Mouse (Mus musculus) CH12.LX (cell line): Measurements from ENCODE around the gene Cfap46. TPM values are rescaled to one million over a fixed set of nuclear protein-coding genes. Genes with fewer than 3 reads are reported as not detected.

Source experiments
- DNase-seq: peaks from one replicate; pipeline ENCODE4 v3.0.0-alpha.2; 2013; ENCODE audit errors: extremely low read depth
- H3K27ac ChIP-seq: 2 replicates; pipeline ENCODE4 v1.5.1; 2012; ENCODE audit warnings: low read depth, mild to moderate bottlenecking, control low read depth, moderate library complexity; ENCODE audit not compliant: insufficient read depth
- H3K27me3 ChIP-seq: replicated peaks from 2 replicates; pipeline ENCODE3; 2012; ENCODE audit warnings: inconsistent platforms
- H3K36me3 ChIP-seq, 2 experiments: replicated peaks in 1 of 2; 2 replicates each; pipeline versions ENCODE3 to v1.6.1; 2012; ENCODE audit warnings: inconsistent platforms in 1 of 2, low read length in 1 of 2, mild to moderate bottlenecking in 1 of 2, mixed read lengths in 1 of 2, moderate library complexity in 1 of 2; ENCODE audit not compliant: control insufficient read depth in 1 of 2, insufficient read depth in 1 of 2
- H3K4me1 ChIP-seq, 2 experiments: 2 replicates each; pipeline ENCODE4 v1.6.1; 2012; ENCODE audit warnings: inconsistent platforms in 1 of 2, moderate library complexity in 1 of 2; ENCODE audit not compliant: insufficient read depth in 2 of 2, control insufficient read depth in 1 of 2
- H3K4me2 ChIP-seq: 2 replicates; pipeline ENCODE4 v1.6.1; 2012; ENCODE audit warnings: low read depth, mild to moderate bottlenecking, control low read depth; ENCODE audit not compliant: poor library complexity, insufficient read depth, severe bottlenecking
- H3K4me3 ChIP-seq, 3 experiments: fragments of 150-350 bp in 1 of 3; sonication (generic) in 1 of 3; replicated peaks in 1 of 3; 2 replicates each; pipeline versions ENCODE3 to v1.5.1; 2011 to 2012; ENCODE audit warnings: low read depth in 2 of 3, low read length in 2 of 3, mild to moderate bottlenecking in 2 of 3, moderate library complexity in 2 of 3, control low read depth in 1 of 3, improper control_type of control experiment in 1 of 3, inconsistent platforms in 1 of 3, mixed read lengths in 1 of 3; ENCODE audit not compliant: poor library complexity in 1 of 3
- H3K79me2 ChIP-seq: replicated peaks from 2 replicates; pipeline ENCODE4 v1.6.1; 2012; ENCODE audit warnings: mild to moderate bottlenecking, moderate library complexity; ENCODE audit not compliant: control insufficient read depth, poor library complexity, insufficient read depth, severe bottlenecking; ENCODE audit errors: extremely low read depth
- H3K9ac ChIP-seq: 2 replicates; pipeline ENCODE4 v1.6.1; 2012; ENCODE audit warnings: low read depth, mild to moderate bottlenecking, control low read depth, moderate library complexity; ENCODE audit not compliant: insufficient read depth
- H3K9me3 ChIP-seq: replicated peaks from 2 replicates; pipeline ENCODE3; 2012; ENCODE audit warnings: low read length, inconsistent platforms, mixed read lengths
- BHLHE40 ChIP-seq: IDR thresholded peaks from 2 replicates; pipeline ENCODE4 v1.6.1; 2011; ENCODE audit warnings: mild to moderate bottlenecking, low read depth, low read length, improper control_type of control experiment
- CHD1 ChIP-seq: IDR thresholded peaks from 2 replicates; pipeline ENCODE4 v1.6.1; 2012; ENCODE audit warnings: low read depth, low read length, improper control_type of control experiment, inconsistent platforms
- CTCF ChIP-seq, 2 experiments: IDR thresholded peaks in 1 of 2; conservative IDR thresholded peaks in 1 of 2; 2 replicates each; pipeline ENCODE4 v1.5.1; 2011 to 2012; ENCODE audit warnings: low read depth in 2 of 2, low read length in 2 of 2, improper control_type of control experiment in 1 of 2, inconsistent platforms in 1 of 2, mild to moderate bottlenecking in 1 of 2, moderate library complexity in 1 of 2
- ELF1 ChIP-seq: IDR thresholded peaks from 2 replicates; pipeline ENCODE4 v1.6.1; 2014; ENCODE audit warnings: low read depth, mild to moderate bottlenecking, inconsistent platforms, low read length, improper control_type of control experiment
- EP300 ChIP-seq: IDR thresholded peaks from 2 replicates; pipeline ENCODE4 v1.6.1; 2011; ENCODE audit warnings: low read length, improper control_type of control experiment
- ETS1 ChIP-seq: conservative IDR thresholded peaks from 2 replicates; pipeline ENCODE4 v1.6.1; 2012; ENCODE audit warnings: low read depth, mild to moderate bottlenecking, inconsistent platforms, low read length, improper control_type of control experiment, moderate library complexity
- HCFC1 ChIP-seq: IDR thresholded peaks from 2 replicates; pipeline ENCODE4 v1.6.1; 2012; ENCODE audit warnings: low read depth, mild to moderate bottlenecking, inconsistent platforms, low read length, improper control_type of control experiment
- IRF4 ChIP-seq: IDR thresholded peaks from 2 replicates; pipeline ENCODE4 v1.6.1; 2014; ENCODE audit warnings: low read depth, mild to moderate bottlenecking, inconsistent platforms, low read length, improper control_type of control experiment
- JUN ChIP-seq: IDR thresholded peaks from 2 replicates; pipeline ENCODE4 v1.6.1; 2011; ENCODE audit warnings: low read depth, mild to moderate bottlenecking, low read length, improper control_type of control experiment, moderate library complexity; ENCODE audit not compliant: insufficient read depth
- KAT2A ChIP-seq: IDR thresholded peaks from 2 replicates; pipeline ENCODE4 v1.6.1; 2012; ENCODE audit warnings: low read length, improper control_type of control experiment, inconsistent platforms; ENCODE audit not compliant: insufficient replicate concordance
- MAFK ChIP-seq: IDR thresholded peaks from 2 replicates; pipeline ENCODE4 v1.6.1; 2011; ENCODE audit warnings: low read length, improper control_type of control experiment; ENCODE audit not compliant: insufficient replicate concordance
- MAX ChIP-seq: IDR thresholded peaks from 2 replicates; pipeline ENCODE4 v1.6.1; 2011; ENCODE audit warnings: low read length, improper control_type of control experiment
- MXI1 ChIP-seq: IDR thresholded peaks from 2 replicates; pipeline ENCODE4 v1.6.1; 2011; ENCODE audit warnings: mild to moderate bottlenecking, low read depth, low read length, improper control_type of control experiment
- MYC ChIP-seq: IDR thresholded peaks from 2 replicates; pipeline ENCODE4 v1.6.1; 2011; ENCODE audit warnings: low read depth, mild to moderate bottlenecking, improper control_type of control experiment, low read length
- NRF1 ChIP-seq: IDR thresholded peaks from 2 replicates; pipeline ENCODE4 v1.6.1; 2014; ENCODE audit warnings: low read depth, mild to moderate bottlenecking, inconsistent platforms, low read length, improper control_type of control experiment, moderate library complexity
- POLR2A ChIP-seq: IDR thresholded peaks from 2 replicates; pipeline ENCODE4 v1.6.1; 2011; ENCODE audit warnings: low read depth, mild to moderate bottlenecking, improper control_type of control experiment, low read length
- RCOR1 ChIP-seq: conservative IDR thresholded peaks from 2 replicates; pipeline ENCODE4 v1.6.1; 2012; ENCODE audit warnings: low read depth, mild to moderate bottlenecking, inconsistent platforms, low read length, improper control_type of control experiment
- SIN3A ChIP-seq: IDR thresholded peaks from 2 replicates; pipeline ENCODE4 v1.6.1; 2012; ENCODE audit warnings: low read length, improper control_type of control experiment, inconsistent platforms
- TCF12 ChIP-seq: IDR thresholded peaks from 2 replicates; pipeline ENCODE4 v1.6.1; 2014; ENCODE audit warnings: low read depth, mild to moderate bottlenecking, inconsistent platforms, low read length, improper control_type of control experiment
- USF1 ChIP-seq: IDR thresholded peaks from 2 replicates; pipeline ENCODE4 v1.6.1; 2014; ENCODE audit warnings: low read depth, mild to moderate bottlenecking, inconsistent platforms, low read length, improper control_type of control experiment
- USF2 ChIP-seq: conservative IDR thresholded peaks from 2 replicates; pipeline ENCODE4 v1.6.1; 2011; ENCODE audit warnings: low read depth, low read length, improper control_type of control experiment
- ZC3H11A ChIP-seq: IDR thresholded peaks from 2 replicates; pipeline ENCODE4 v1.6.1; 2012; ENCODE audit warnings: low read depth, mild to moderate bottlenecking, inconsistent platforms, low read length, improper control_type of control experiment
- ZKSCAN1 ChIP-seq: IDR thresholded peaks from 2 replicates; pipeline ENCODE4 v1.6.1; 2012; ENCODE audit warnings: low read depth, inconsistent platforms, low read length, improper control_type of control experiment, borderline replicate concordance
- ZMIZ1 ChIP-seq: IDR thresholded peaks from 2 replicates; pipeline ENCODE4 v1.6.1; 2012; ENCODE audit warnings: low read depth, mild to moderate bottlenecking, inconsistent platforms, low read length, improper control_type of control experiment
- dilution Hi-C: fragments of 300-500 bp; cut with MboI; formaldehyde crosslinking; loops from 2 replicates; pipeline ENCODE4 v1.14.3; 2020; ENCODE audit warnings: low sequenced_read_pairs; ENCODE audit not compliant: extremely low pct_unique_long_range_greater_than_20kb, extremely low pct_ligation_motif_present
- in situ Hi-C: fragments of 300-500 bp; cut with MboI; formaldehyde crosslinking; loops from 3 replicates; pipeline ENCODE4 v1.14.3; 2019; ENCODE audit warnings: low sequenced_read_pairs, low pct_ligation_motif_present, low pct_unique_long_range_greater_than_20kb, mixed read lengths
- polyA plus RNA-seq: library from polyadenylated mRNA; unstranded; fragments of >175 nt; gene quantifications from 2 replicates; pipeline ENCODE4 v1.2.1, GENCODE M21; 2012; ENCODE audit warnings: low read depth; ENCODE audit not compliant: insufficient read length
- total RNA-seq, 2 experiments: library from RNA; depleted of rRNA; stranded (reverse); fragments of 300-350 nt in 1 of 2; fragments of >200 nt in 1 of 2; gene quantifications; 2 replicates each; pipeline ENCODE4 v1.2.3; 2012 to 2014

The Cfap46 gene
- total and polyA plus RNA-seq, 3 experiments: 0.11 to 0.13 (median 0.11) TPM

GRCm38 (mm10) chr7:139576064-139576686 is 107.4 kb downstream of the Cfap46 start:
- H3K9me3 ChIP-seq: peaks cover 5% of the 10 kb centered on the region
- in situ Hi-C loops (no loop called here), dilution Hi-C loops (no loop called here)
- H3K27me3 ChIP-seq: no peaks in the 10 kb centered on the region
- H3K9ac ChIP-seq: no peak overlapping the region
- no peak overlapping the region for H3K4me3 ChIP-seq
- H3K4me1 ChIP-seq: no peaks in the 10 kb centered on the region
- no peaks in the 10 kb centered on the region for H3K79me2 ChIP-seq
- no peak overlapping the region for H3K4me2 ChIP-seq
- no peak overlapping the region for H3K27ac ChIP-seq
- DNase-seq: no peak
- H3K36me3 ChIP-seq: peaks cover 0 to 40% of the 10 kb centered on the region in 2 experiments
- TF ChIP-seq EP300 (no peak), ZMIZ1 (no peak), JUN (no peak), POLR2A (no peak), MAFK (no peak), USF2 (no peak), ETS1 (no peak), CHD1 (no peak)

- dilution Hi-C loops (no loop called here), in situ Hi-C loops (no loop called here)
- no peak overlapping the region for H3K4me2 ChIP-seq
- H3K9ac ChIP-seq: no peak overlapping the region
- no peaks in the 10 kb centered on the region for H3K79me2 ChIP-seq
- no peak for TF ChIP-seq KAT2A
- TF ChIP-seq ZC3H11A: no peak
- TF ChIP-seq MAX: no peak
- TF ChIP-seq IRF4: no peak
- DNase-seq: no peak
- no peaks in the 10 kb centered on the region for H3K27me3 ChIP-seq
- no peak overlapping the region for H3K27ac ChIP-seq
- H3K36me3 ChIP-seq: peaks cover 0 to 34% of the 10 kb centered on the region in 2 experiments
- no peaks in the 10 kb centered on the region for H3K9me3 ChIP-seq
- H3K4me3 ChIP-seq: no peak overlapping the region
- peaks cover 0 to 6% of the 10 kb centered on the region in 2 experiments; a peak in 1 of 4 replicates for H3K4me1 ChIP-seq
Measured at GRCm38 (mm10) chr7:139572665-139573064, 111.0 kb downstream of the Cfap46 start.

GRCm38 (mm10) chr7:139570788-139571187 is 112.8 kb downstream of the Cfap46 start:
- H3K9me3 ChIP-seq: no peaks in the 10 kb centered on the region
- H3K79me2 ChIP-seq: no peaks in the 10 kb centered on the region
- H3K9ac ChIP-seq: no peak overlapping the region
- no peak overlapping the region for H3K27ac ChIP-seq
- TF ChIP-seq ELF1 (no peak), MXI1 (no peak), BHLHE40 (no peak), USF1 (no peak), SIN3A (no peak), ETS1 (no peak), ZKSCAN1 (no peak), HCFC1 (no peak), NRF1 (no peak), TCF12 (no peak), CTCF (conservative IDR thresholded peaks at IDR 0.05 in 1 of 2, IDR thresholded peaks at IDR 0.05 in 1 of 2; ENCODE audit: low read depth in 2 of 2, low read length in 2 of 2) (no peak), RCOR1 (no peak), ZMIZ1 (no peak), MYC (no peak), KAT2A (no peak)
- no peak overlapping the region for H3K4me3 ChIP-seq
- H3K4me1 ChIP-seq: peaks cover 0 to 6% of the 10 kb centered on the region in 2 experiments; a peak in 1 of 4 replicates
- H3K36me3 ChIP-seq: peaks cover 0 to 33% of the 10 kb centered on the region in 2 experiments
- H3K4me2 ChIP-seq: no peak overlapping the region
- in situ Hi-C loops (no loop called here), dilution Hi-C loops (no loop called here)
- no peaks in the 10 kb centered on the region for H3K27me3 ChIP-seq
- DNase-seq: no peak
